Mouse (Mus musculus) erythroblast, adult 5-6 weeks (primary cell): ENCODE measurements around the gene Vmn2r83. TPM values are rescaled to one million over a fixed set of nuclear protein-coding genes. Genes with fewer than 3 reads are reported as not detected.
"Not testable (repeated sequence)": the region's sequence is repeated elsewhere in the genome, so short reads cannot be mapped to it uniquely, and the experiment has no call there.

Experiments used
- ATAC-seq: replicated peaks from 2 replicates; pipeline ENCODE4 v1.8.0; 2016; ENCODE audit warnings: moderate number of reproducible peaks, mild to moderate bottlenecking, moderate TSS enrichment, inconsistent platforms; ENCODE audit not compliant: poor library complexity, low FRiP score, severe bottlenecking
- total RNA-seq, 2 experiments: library from RNA; stranded (forward) in 1 of 2; stranded (reverse) in 1 of 2; fragments of 150-400 nt in 1 of 2; fragments of 200-764, 138-1000 nt in 1 of 2; gene quantifications; 2 replicates each; pipeline versions ENCODE4 v1.2.3 to v1.2.4; 2015 to 2017; ENCODE audit warnings: low replicate concordance in 2 of 2

Vmn2r83 gene
- total RNA-seq (2015; ENCODE audit: low replicate concordance) = not detected in 2 replicates
- total RNA-seq (2017; ENCODE audit: low replicate concordance) = not detected in 2 replicates

DNA sequence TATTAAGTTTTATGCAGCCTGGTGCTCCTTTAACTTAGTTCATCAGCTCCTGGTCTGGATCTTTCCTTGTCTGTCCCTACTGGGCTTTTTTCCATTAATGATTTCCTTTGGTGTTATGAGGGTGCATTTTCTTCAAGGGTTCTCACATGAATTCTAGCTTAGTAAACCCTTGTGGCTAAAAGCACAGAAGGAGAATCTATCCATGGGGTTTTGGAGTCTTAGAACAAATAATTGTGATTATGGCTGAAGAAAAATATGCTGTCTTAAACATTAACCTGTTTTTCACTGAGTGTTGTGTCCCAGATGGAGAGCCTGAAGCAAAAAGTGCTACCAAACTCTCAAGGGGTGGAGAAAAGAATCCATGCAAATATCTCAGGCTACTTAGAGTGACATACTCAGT, at the start of gene Vmn2r83:
TSS of gene Vmn2r83 (plus strand) at position 301 of the 400 bp plus-strand sequence.
- no peak for ATAC-seq

DNA sequence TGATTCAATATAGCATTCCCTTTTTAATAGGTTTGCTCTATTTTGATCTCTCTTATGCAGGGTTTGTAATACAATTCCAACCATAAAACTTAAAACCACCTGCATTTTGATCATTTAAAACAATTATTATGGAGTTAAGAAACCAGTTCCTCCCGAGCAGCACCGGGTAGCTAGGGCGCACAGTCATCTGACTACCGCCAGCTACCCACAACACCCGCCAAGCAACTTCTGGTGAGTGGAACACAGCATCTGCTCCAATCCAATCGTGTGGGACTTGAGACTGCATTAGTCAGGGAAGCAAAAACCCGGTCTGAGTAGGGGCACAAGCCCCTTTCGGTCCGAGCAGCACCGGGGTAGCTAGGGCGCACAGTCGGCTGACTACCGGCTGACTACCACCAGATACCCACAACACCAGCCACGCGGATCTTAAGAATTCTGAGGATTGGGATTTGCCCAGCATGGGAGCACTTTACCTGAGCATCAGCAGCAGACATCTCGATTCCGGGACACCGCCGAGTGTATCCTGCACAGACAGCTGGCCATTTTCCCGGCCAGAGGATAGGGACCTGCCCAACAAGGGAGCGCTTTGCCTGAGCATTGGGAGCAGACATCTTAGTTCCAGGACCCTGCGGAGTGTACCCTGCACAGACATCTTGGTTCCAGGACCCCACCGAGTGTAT, 33.2 kb upstream of the Vmn2r83 start:
- ATAC-seq = not testable (repeated sequence)

- no peak for ATAC-seq
These were observed 27.4 kb downstream of the Vmn2r83 start for GRCm38 (mm10) chr10:79495886-79496285.

DNA sequence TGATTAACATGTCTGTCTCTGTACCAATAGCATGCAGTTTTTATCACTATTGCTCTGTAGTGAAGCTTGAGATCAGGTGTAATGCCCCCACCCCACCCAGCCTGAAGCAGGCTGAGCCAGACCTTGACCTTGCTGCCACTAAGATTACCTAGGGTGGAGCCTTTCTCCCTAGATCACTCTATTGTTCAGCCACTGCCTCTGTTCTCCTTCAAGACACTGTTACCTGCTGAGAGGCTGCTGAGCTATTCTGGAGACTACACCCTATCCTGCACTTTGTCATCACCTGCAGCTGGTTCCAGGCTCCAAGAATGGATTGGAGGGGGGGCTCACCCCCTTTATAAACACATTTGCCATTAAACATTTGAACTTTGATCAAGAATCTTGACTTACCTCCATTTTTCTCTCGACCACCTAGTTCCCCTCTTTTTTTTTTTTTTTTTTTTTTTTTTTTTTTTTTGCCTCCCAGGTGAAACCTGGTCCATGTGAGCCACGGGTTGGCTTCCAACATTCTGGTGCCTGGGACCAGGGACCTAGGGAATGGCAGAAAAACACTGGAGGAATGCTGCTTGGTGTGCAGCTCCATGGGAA, 28.3 kb downstream of the Vmn2r83 start:
- ATAC-seq = no peak

DNA sequence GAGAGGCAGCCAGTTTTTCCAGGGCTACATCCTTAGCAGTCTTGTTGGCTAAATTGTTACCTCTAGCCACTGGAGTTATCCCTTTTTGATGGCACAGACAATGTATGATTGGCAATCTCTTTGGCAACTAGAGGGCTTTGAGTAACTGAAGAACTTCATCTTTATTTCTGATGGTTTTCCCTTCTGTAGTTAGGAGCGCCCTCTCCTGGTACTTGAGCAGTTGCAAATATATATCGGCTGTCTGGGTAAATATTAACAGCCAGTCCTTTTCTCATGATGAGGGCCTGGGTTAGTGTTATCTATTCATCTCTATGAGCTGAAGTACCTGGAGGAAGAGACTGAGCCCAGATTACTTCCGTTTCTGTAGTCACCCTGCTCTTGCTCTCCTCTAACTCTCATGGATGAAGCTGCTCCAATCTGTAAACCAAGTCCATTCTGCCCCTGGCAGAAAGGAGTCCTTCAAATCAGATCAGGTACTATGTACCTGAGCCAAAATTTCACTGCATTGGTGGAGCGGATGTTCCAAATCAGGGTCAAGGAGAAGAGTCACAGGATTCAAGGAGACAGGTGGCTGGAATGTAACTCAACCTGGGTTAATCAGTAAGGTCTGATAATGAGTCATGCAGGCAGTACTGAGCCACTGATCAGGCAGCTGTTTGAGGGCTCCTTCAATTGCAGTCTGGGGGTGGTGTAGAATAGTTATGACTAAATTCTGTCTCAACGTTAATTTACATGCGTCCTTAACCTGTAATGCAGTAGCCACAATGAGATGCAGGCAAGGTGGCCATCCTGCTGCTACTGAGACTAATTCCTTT, 34.5 kb downstream of the Vmn2r83 start:
- no peak for ATAC-seq

DNA sequence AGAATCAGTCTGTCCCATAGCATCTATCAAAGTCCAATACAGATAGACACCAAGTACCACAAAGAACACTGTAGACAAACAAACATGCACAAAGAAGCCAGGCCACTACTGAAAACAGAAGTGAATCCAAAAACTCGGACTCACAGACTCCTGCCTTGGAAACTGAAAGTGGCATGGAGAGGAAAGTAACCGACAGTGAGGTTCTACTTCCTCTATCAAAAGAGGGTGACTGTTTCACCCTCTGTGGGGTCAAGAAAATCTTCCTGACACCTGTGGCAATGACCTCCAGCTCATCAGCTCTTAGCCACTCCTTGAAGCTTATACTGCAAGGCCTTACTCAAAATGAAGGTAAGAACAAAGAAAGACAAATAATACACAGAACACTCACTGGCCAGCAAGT, 38.2 kb downstream of the Vmn2r83 start:
- ATAC-seq = no peak

DNA sequence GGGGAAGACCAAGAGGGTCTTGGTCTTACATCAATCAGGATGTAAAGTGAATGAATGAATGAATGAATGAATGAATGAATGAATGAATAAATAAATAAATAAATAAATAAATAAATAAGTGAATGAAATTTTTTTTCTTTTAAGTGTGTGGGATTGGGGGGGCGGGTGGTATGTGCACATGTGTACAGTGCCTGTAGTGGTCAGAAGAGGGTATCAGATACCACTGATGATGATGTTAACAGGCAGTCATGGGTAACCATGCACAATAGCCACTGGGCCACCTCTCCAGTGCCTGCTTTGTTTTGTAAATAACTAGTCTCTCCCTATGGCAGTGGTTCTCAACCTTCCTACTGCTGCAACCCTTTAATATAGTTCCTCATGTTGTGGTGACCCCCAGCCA, 55.9 kb downstream of the Vmn2r83 start:
- ATAC-seq = no peak

- no peak for ATAC-seq
These were observed 57.2 kb downstream of the Vmn2r83 start for GRCm38 (mm10) chr10:79525456-79526325.

- no peak for ATAC-seq
These were observed 58.3 kb downstream of the Vmn2r83 start for GRCm38 (mm10) chr10:79526661-79527452.

DNA sequence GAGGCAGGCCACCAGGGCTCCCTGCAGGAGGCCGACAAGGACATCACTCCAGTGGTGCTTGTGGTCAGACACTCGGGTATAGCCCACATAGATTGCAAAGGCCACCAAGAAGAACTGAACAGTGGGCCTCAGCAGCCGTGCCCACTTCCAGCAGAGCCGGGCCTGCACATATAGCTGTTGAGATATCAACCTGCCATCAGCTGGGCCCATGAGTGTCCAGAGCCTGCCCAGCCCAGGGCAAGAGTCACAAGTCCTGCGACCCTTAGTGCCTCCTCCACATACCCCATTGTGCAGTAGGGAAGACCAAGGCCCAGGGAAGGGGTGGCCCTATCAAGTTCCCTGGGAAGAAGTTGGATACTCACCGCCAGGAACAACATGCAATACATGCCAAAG, 58.9 kb downstream of the Vmn2r83 start:
- ATAC-seq = no peak

- ATAC-seq = no peak
These were observed 59.5 kb downstream of the Vmn2r83 start for GRCm38 (mm10) chr10:79528081-79528480.

DNA sequence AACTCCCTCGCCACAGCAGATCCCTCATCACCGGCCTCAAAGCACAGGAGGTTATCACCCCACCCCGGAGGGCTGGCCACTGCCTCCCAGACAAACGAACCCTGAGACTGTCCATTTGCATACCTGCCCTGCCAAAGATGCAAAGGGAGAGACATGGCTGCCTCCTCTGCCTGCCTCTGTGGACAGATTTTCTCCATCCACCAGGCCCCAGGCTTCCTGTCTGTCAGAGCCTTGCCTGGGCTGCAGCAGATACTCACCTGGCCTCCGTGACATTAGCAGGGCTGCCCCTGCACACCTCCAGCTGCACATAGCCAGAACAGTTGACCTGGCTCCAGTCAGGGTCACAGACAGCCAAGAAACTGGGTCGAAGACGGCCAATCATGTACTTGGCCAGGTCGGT, 61.7 kb downstream of the Vmn2r83 start:
- ATAC-seq = no peak

DNA sequence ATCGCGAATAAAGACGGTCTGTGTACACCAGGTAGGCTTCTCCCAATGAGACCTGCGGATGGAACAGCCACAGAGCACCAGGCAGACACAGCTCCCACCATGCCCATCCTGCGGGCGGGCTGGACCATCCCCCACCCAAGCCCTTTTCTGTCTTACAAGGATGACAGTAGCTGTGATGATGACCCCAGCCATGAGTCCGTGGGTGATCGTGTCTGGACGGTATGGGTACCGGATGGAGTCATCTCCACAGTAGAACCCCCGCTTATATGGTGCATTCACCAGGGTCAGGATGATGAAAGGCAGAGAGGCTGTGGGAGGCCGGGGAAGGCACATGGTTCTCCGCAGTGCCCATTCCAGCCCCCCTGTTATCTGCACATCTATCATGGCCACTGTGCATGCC, 62.2 kb downstream of the Vmn2r83 start:
- no peak for ATAC-seq

DNA sequence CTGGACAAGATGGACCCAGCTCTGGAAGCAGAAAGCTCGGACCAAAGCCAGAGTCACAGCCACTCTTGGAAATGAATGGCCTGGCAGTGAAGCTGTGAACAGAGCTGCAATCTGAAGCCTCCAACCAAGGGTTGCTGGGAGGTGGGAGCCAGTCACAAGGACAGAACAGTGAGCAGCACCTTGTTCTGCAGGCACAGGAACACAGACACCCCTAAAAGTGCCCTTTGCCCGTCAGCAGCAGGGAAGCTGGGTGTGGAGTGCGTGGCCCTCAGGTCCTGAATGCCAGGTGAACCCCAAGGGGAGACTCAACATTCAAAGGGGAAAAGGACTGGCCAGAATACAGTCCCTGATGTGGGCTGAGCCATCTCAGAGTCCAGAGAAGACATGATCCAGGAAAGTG, 63.1 kb downstream of the Vmn2r83 start:
- ATAC-seq = no peak

DNA sequence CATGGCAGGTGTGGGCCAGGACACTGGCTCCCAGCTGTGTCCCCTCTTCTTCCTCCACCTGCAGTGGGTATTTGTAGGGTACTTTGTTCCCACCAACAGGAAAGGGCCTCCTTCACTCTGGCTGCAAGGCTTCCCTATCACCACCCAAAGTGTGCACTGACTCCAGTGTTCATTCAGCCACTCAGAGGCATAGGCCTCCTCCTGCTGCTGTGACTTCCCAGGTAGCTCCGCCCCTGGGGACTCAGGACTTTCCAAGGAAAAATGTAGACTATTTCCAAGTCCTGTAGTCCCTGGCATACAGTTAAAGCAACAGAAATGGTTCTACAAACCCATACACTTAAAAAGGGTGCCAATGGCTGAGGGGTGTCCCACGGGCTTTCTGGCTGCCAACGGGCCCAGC, 64.1 kb downstream of the Vmn2r83 start:
- ATAC-seq = no peak

DNA sequence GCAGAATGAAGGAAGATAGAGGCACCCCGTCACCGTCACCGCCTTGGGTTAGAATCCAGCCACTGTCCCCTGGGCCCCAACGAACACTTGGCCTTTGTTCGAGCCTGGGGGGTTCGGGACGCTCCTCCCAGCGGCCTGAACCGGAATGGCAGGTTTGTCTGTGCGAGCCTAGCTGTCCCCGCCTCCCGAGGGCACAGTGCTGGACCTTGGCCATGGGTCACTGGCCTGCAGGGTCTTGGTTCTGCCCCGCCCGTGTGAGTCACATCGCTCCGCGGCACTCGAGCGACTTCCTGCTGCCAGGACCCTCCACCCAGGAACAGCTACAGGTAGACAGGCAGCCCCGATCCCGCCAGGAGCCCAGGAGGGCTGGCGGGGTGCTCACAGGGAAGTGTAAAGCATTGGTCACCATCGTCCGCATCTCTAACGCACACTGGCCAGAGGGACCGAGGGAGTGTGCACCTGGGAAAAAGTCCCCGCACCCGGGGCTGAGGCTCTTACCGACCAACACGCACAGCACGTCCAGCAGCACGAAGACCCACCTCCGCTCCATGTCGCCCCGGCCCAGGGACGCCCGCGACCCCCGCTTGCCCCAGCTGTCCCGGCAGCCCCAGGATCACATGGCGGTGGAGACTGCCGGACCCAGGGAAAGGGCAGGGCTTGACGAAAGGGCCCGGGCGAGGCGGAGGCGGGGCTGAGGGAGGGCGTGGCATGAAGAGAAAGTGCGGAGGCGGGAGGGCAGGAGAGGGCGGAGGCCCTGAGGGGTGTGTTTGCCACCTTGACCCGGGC, 64.8 kb downstream of the Vmn2r83 start, which contains the start of gene Plpp2:
TSS of gene Plpp2 (minus strand) at position 671 of the 786 bp plus-strand sequence.
- peak; percentile 71 for ATAC-seq

- no peak for ATAC-seq
These were observed 65.9 kb downstream of the Vmn2r83 start for GRCm38 (mm10) chr10:79534426-79534825.

DNA sequence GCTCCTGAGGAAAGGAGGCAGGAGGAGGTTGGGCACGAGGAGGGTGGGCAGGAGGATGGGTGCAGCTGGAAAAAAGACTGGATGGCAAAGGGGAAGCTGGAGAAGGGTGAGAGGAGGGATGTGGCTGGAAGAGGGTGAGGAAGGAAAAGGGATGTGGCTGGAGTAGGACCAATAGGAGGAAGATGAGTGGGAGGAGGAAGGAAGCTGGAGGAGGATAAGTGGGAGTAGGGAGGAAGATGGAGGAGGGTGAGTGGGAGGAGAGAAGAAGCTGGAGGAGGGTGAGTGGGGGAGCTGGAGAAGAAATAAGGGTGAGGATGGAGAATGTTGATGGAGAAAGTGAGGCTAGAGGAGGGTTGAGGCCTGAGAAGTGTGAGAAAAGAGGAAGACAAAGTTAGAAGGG, 66.9 kb downstream of the Vmn2r83 start:
- ATAC-seq = no peak
